Mouse (Mus musculus): ENCODE results near the gene Cd44. TPM values are rescaled to one million over a fixed set of nuclear protein-coding genes. Genes with fewer than 3 reads are reported as not detected.

The Cd44 gene
- polyA plus RNA-seq, 1 experiment = 4.5 TPM

DNA sequence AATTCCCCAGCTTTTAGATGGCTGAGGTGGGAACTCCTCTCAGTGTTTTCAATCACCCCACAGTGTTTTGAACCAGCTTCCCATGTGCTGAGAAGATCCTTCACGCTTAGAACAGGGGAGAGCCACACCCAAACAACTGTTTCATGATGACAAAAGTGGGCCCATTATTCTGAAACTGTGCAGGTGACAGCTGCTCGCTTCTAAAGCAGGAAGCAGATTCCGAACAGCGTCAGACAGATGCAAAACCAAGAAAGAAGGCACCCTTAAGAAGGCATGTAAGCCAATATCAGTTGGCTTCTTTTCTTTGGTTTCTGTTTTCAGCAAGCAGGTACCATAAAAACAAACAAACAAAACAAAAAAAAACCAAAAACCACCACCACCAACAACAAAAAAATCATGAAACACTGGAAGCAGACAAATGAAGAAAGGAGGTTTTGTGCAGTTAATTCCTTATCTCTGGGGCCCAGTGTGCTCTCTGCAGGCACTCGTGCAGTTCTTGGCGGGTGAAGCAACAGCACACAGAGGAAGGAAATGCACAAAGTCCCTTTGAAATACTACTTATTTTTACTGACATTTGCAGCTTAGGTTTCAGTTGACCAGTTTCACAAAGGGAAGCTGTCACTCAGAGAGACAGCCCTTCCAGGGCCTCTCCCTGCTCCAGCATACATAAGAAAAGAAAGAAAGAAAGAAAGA, 33.9 kb downstream of the Cd44 start:
- DNase-seq = no peak
- no peak overlapping the region for H3K27ac ChIP-seq (ENCODE audit: insufficient read depth, low read length)
- 76% methylated on average over 6 of the region's 6 CpGs for WGBS
- no peaks in the 10 kb centered on the region for H3K4me1 ChIP-seq (ENCODE audit: control insufficient read depth, insufficient read depth, low read length)
- no peaks in the 10 kb centered on the region for H3K27me3 ChIP-seq (ENCODE audit: control insufficient read depth, insufficient read depth, low read length)
- no peak overlapping the region for H3K4me3 ChIP-seq (replicated peaks; ENCODE audit: insufficient read depth, low read depth, low read length)
- TF ChIP-seq CTCF (IDR thresholded peaks at IDR 0.05; ENCODE audit: borderline replicate concordance, insufficient read depth, low read depth, low read length) = no peak
- TF ChIP-seq POLR2A (IDR thresholded peaks at IDR 0.05; ENCODE audit: borderline replicate concordance, insufficient read depth, low read length) = no peak

DNA sequence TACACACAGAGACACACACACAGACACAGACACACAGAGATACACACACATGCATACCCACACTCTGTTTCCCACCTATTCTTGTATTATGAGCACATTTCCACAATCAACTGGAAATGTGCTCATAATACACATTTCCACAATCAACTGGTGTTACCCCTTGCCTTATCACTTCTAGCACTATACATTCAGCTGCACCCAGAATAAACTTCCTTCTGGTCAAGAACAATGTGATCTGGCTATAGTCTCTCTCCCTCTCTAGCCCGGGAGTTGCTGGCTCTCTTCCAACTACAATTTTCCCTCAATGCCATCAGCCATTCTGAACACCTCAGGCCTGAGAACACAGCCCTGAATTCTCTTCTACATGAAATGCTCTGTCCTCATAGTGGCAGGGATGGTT, 34.9 kb downstream of the Cd44 start:
- Histone ChIP-seq H3K27ac (ENCODE audit: insufficient read depth, low read length) (no peak overlapping the region), H3K27me3 (ENCODE audit: control insufficient read depth, insufficient read depth, low read length) (no peaks in the 10 kb centered on the region), H3K4me3 (replicated peaks; ENCODE audit: insufficient read depth, low read depth, low read length) (no peak overlapping the region), H3K4me1 (ENCODE audit: control insufficient read depth, insufficient read depth, low read length) (no peaks in the 10 kb centered on the region)
- no peak for TF ChIP-seq POLR2A (IDR thresholded peaks at IDR 0.05; ENCODE audit: borderline replicate concordance, insufficient read depth, low read length)
- no peak for TF ChIP-seq CTCF (IDR thresholded peaks at IDR 0.05; ENCODE audit: borderline replicate concordance, insufficient read depth, low read depth, low read length)
- WGBS = 3% methylated on average over 1 of the region's 1 CpGs
- DNase-seq = no peak

DNA sequence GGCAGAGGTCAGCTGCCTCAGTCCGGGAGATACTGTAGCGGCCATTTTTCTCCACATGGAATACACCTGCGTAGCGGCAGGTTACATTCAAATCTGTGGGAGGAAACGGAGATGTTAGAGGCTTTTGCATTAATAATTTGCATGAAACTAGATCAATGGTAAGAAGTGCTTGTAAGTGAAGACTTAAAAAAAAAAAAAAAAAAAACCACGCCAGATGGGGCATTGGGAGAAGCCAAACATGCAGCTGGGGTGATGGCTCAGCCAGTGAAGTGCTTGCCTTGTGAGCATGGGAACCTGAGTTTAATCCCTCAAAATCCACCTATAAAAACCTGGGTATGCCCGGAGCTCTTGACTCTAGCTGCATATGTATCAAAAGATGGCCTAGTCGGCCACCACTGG, 36.1 kb downstream of the Cd44 start:
- H3K27me3 ChIP-seq (ENCODE audit: control insufficient read depth, insufficient read depth, low read length) = no peaks in the 10 kb centered on the region
- H3K4me3 ChIP-seq (replicated peaks; ENCODE audit: insufficient read depth, low read depth, low read length) = no peak overlapping the region
- 81% methylated on average over 8 of the region's 8 CpGs for WGBS
- DNase-seq = no peak
- H3K4me1 ChIP-seq (ENCODE audit: control insufficient read depth, insufficient read depth, low read length) = no peaks in the 10 kb centered on the region
- H3K27ac ChIP-seq (ENCODE audit: insufficient read depth, low read length) = no peak overlapping the region
- TF ChIP-seq CTCF (IDR thresholded peaks at IDR 0.05; ENCODE audit: borderline replicate concordance, insufficient read depth, low read depth, low read length) = no peak

DNA sequence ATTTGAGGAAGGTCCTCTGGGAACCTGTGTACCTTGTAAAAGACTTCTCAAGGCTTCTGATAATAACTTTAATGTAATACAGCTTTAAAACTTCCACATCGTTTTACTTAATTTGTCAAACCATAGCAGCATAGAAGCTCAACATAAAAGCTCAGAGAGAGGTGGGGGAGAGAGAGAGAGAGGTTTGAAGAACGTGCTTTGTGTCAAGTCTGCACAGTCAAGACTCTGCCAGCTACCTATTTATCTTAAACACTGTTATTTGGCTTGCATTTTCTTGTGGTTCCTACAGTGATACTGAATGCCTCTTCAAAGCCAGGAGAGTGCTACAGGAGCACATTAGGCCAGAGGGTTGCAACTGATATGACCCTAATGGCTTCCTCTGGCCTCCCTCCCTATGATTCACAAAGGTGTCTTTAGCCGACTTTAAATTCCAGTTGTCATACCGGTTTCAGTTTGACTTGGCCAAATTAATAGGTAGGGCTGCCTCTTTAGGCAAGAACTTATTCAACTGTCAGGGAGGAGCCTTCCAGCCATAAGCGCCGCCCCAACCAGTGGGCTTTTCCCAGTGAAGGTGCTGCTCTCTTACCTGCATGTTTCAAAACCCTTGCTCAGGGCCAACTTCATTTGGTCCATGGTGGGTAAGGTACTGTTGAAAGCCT, 36.6 kb downstream of the Cd44 start:
- Histone ChIP-seq H3K27me3 (ENCODE audit: control insufficient read depth, insufficient read depth, low read length) (no peaks in the 10 kb centered on the region), H3K4me3 (replicated peaks; ENCODE audit: insufficient read depth, low read depth, low read length) (no peak overlapping the region), H3K4me1 (ENCODE audit: control insufficient read depth, insufficient read depth, low read length) (no peaks in the 10 kb centered on the region), H3K27ac (ENCODE audit: insufficient read depth, low read length) (no peak overlapping the region)
- no peak for DNase-seq
- WGBS = 88% methylated on average over 6 of the region's 6 CpGs
- no peak for TF ChIP-seq POLR2A (IDR thresholded peaks at IDR 0.05; ENCODE audit: borderline replicate concordance, insufficient read depth, low read length)
- no peak for TF ChIP-seq CTCF (IDR thresholded peaks at IDR 0.05; ENCODE audit: borderline replicate concordance, insufficient read depth, low read depth, low read length)

DNA sequence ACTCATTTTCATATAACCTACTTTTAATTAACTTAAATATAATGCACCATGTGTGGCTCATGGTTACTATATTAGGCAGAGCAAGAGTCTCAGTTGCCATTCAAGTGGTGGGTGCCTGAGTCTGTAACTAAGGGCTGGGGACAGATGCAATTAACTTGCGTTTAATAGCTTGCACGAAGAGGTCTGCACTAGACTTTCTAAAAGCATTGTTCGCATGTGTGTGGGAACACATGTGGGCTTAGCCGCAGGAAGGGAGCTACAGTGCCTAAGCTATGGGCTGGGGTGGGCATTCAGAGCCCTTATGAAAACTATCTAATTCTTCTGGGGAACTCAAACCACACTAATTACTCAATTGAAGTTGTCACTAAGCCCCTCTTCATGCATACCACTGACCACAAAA, 37.4 kb downstream of the Cd44 start:
- no peak for TF ChIP-seq CTCF (IDR thresholded peaks at IDR 0.05; ENCODE audit: borderline replicate concordance, insufficient read depth, low read depth, low read length)
- no peak for TF ChIP-seq POLR2A (IDR thresholded peaks at IDR 0.05; ENCODE audit: borderline replicate concordance, insufficient read depth, low read length)
- H3K4me1 ChIP-seq (ENCODE audit: control insufficient read depth, insufficient read depth, low read length) = no peaks in the 10 kb centered on the region
- WGBS = 89% methylated on average over 4 of the region's 4 CpGs
- no peaks in the 10 kb centered on the region for H3K27me3 ChIP-seq (ENCODE audit: control insufficient read depth, insufficient read depth, low read length)
- DNase-seq = no peak
- H3K4me3 ChIP-seq (replicated peaks; ENCODE audit: insufficient read depth, low read depth, low read length) = no peak overlapping the region
- no peak overlapping the region for H3K27ac ChIP-seq (ENCODE audit: insufficient read depth, low read length)

DNA sequence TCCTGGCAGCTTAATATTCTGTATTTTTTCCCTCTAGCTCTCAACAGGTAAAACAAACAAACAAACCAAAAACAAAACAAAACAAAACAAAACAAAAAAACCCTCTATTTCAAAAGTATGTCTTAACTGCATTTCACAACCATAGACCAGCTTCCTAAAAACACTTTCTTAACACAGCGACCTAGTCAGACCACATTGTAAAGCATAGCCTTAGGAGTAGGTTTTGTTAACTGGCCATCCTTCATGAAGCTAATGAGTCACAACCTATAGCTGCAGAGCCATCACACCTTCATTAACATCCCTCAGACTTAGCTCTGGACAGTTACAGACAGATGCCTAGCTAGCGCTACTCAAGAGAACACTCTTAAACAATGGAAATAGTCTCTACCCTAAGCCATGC, 37.9 kb downstream of the Cd44 start:
- no peak for TF ChIP-seq POLR2A (IDR thresholded peaks at IDR 0.05; ENCODE audit: borderline replicate concordance, insufficient read depth, low read length)
- no peak for TF ChIP-seq CTCF (IDR thresholded peaks at IDR 0.05; ENCODE audit: borderline replicate concordance, insufficient read depth, low read depth, low read length)
- 92% methylated on average over 2 of the region's 2 CpGs for WGBS
- no peaks in the 10 kb centered on the region for H3K27me3 ChIP-seq (ENCODE audit: control insufficient read depth, insufficient read depth, low read length)
- no peak for DNase-seq
- H3K4me3 ChIP-seq (replicated peaks; ENCODE audit: insufficient read depth, low read depth, low read length) = no peak overlapping the region
- H3K4me1 ChIP-seq (ENCODE audit: control insufficient read depth, insufficient read depth, low read length) = no peaks in the 10 kb centered on the region
- no peak overlapping the region for H3K27ac ChIP-seq (ENCODE audit: insufficient read depth, low read length)

DNA sequence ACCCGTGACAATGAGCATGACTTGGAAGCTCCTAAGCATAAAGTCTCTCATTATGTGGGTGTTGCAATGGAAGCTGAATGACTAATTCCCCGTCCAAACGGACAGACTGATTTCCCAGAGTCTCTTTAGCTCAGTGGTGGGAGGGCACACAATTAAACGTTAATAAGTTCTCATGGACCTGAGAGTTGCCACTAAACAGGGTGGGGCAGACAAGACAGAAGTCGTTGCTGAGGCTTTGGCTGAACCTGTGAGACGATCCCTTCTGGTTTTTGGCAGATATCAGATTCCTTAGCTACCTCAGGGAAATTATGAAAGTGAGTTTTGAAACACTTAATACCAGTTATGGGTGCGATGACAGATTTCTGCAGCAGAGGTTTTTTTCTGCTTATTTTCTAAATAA, 38.8 kb downstream of the Cd44 start:
- 70% methylated on average over 7 of the region's 7 CpGs for WGBS
- no peak for TF ChIP-seq POLR2A (IDR thresholded peaks at IDR 0.05; ENCODE audit: borderline replicate concordance, insufficient read depth, low read length)
- no peak for TF ChIP-seq CTCF (IDR thresholded peaks at IDR 0.05; ENCODE audit: borderline replicate concordance, insufficient read depth, low read depth, low read length)
- Histone ChIP-seq H3K27me3 (ENCODE audit: control insufficient read depth, insufficient read depth, low read length) (no peaks in the 10 kb centered on the region), H3K27ac (ENCODE audit: insufficient read depth, low read length) (no peak overlapping the region), H3K4me1 (ENCODE audit: control insufficient read depth, insufficient read depth, low read length) (no peaks in the 10 kb centered on the region), H3K4me3 (replicated peaks; ENCODE audit: insufficient read depth, low read depth, low read length) (no peak overlapping the region)
- no peak for DNase-seq

DNA sequence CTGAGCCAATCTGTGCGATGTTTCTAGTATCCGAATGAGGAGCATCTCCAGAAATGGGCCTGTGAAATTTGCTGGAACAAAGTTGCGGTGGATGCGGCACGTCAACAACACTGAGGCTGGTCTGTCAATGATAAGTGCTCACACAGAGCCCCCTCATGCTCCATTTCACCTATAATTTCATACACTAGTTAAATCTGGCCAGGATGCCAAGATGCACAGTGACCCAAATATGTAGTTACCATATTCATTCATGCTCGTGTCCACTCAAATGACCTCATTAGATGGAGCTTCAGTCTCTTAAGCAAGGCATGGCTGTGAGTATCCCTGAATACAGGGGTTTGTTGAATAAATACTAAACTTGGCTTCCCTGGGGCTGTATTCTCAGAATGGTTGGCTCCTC, 43.2 kb downstream of the Cd44 start:
- Histone ChIP-seq H3K27me3 (ENCODE audit: control insufficient read depth, insufficient read depth, low read length) (no peaks in the 10 kb centered on the region), H3K4me3 (replicated peaks; ENCODE audit: insufficient read depth, low read depth, low read length) (no peak overlapping the region), H3K27ac (ENCODE audit: insufficient read depth, low read length) (no peak overlapping the region), H3K4me1 (ENCODE audit: control insufficient read depth, insufficient read depth, low read length) (no peaks in the 10 kb centered on the region)
- no peak for DNase-seq
- WGBS = 28% methylated on average over 6 of the region's 6 CpGs
- no peak for TF ChIP-seq POLR2A (IDR thresholded peaks at IDR 0.05; ENCODE audit: borderline replicate concordance, insufficient read depth, low read length)
- TF ChIP-seq CTCF (IDR thresholded peaks at IDR 0.05; ENCODE audit: borderline replicate concordance, insufficient read depth, low read depth, low read length) = no peak
